Mouse (Mus musculus): ENCODE measurements around the gene Smim23.

Gene Smim23

DNA sequence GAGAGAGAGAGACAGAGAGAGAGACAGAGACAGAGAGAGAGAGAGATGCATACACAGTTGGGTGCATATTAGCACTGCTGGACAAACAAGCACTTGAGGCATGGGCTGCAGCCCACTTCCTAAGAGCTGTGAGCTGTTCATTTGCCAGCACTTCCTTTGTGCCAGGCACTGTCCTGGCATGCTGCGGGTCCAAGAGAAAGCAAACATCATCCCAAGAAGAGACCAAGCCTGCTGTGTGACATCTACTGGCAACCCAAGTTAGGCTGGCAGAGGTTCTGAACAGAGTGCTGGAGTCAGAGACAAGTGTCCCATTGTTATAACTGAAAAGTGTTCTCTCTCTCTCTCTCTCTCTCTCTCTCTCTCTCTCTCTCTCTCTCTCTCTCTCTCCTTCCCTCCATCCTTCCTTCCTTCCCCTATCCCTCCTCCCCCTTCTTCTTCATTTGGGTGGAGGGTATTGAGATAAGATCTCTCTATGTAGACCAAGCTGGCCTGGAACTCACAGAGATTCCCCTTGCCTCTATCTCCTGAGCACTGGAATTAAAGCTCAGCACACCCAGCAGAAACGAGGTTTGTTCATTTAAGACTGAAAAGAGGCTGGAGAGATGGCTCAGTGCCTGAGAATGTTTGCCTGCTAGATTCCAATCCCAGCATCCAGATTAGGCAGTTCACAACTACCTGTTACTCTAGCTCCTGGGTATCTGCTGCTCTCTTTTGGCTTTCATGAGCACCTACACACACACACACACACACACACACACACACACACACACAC is 42.6 kb downstream of the Smim23 start:
- no peak for DNase-seq (ENCODE audit: extremely low spot score, low read depth, low spot score)

DNA sequence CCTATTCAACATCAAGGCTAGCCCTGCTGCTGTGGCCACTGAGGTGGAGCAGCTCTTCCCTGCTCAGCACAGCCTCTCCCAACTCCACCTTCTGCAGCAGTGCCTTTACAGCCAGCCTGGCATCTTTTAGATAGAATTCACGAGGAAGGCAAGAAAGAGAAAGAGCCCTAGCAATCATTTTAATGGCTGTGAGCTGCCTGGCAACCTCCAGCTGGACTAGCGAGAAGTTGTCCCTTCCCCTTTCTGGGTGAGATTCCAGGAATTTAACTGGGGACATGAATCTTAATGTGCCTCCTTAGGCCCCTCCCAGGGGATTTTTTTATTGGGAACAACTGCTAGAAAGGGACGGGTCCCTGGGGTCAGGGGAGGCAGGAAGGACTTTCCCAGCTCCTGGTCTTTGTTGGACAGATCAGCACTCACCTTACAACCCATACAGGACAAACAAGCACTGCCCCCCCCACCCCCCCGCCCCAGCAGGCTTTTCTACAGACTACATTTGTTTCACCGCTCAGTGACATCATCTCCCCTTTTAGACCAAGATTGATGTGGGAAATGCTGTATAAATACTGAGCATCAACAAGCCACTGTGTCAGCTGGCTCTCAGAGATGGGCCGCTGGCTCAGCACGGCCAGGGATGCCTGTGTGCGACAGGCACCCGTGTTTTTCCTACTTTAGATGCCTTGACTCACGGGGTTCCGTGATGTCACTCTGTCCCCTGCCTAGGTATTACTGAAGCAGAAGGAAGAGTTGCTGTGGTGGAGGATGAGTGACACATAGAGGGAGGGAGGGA is 43.5 kb downstream of the Smim23 start:
- DNase-seq (ENCODE audit: extremely low spot score, low read depth, low spot score) = no peak

DNA sequence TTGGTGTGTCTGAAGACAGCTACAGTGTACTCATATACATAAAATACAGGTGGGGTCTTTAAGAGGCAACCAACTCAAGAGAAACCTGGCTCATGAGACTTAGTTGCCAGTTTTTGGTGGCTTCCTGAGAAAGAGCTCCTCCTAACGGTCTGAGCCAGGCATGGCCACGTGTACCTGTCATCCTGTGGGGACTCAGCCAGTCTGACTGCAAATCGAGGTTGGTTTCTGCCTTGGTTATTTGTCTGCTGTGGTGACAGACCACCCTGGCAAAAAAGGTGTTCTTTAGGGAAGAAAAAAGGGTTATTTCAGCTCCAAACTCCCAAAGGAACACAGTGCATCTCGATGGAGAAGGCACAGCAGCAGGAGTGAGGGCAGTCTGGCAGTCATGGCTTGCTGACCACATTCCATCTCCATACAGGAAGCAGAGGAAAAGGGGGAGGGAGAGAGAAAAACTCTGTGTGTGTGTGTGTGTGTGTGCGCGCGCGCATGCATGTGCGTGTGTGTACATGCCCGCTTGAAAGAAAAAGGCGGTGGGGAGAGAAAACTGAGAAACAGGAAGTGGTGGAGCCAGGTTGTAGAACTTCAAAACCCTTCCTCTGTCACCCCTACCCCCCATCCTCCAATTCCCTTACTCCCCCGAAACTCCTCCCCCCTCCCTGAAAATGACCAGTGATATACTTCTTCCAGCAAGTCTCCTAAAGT is 55.6 kb downstream of the Smim23 start:
- no peak for DNase-seq (ENCODE audit: extremely low spot score, low read depth, low spot score)

All from hindlimb bud, embryonic 11.5 days (tissue).